8 mouse cellular contexts compared by ENCODE assay signal in genomic region chr10:67862331-67862730, GRCm38 (mm10). TPM values are rescaled to one million over a fixed set of nuclear protein-coding genes. Genes with fewer than 3 reads are reported as not detected.
DNase-seq lines count a peak whose midpoint lies in the region; ATAC-seq lines count a peak whose summit lies in the region.

No protein-coding gene starts in this region.

- no peak overlapping the region for H3K4me3 ChIP-seq in embryonic facial prominence, embryonic 11.5 days (ENCODE audit: low read depth, low read length)
- no peak overlapping the region for H3K4me3 ChIP-seq in limb, embryonic 11.5 days (ENCODE audit: low read depth, low read length)

- H3K4me2 ChIP-seq in embryonic facial prominence, embryonic 11.5 days (ENCODE audit: low read depth, low read length) = no peak overlapping the region
- no peak overlapping the region for H3K4me2 ChIP-seq in limb, embryonic 11.5 days (ENCODE audit: low read depth, severe bottlenecking)

- no peaks in the 10 kb centered on the region for H3K9me3 ChIP-seq in embryonic facial prominence, embryonic 11.5 days (replicated peaks; ENCODE audit: control insufficient read depth, low read length)
- H3K9me3 ChIP-seq in limb, embryonic 11.5 days (ENCODE audit: control insufficient read depth, low read length) = no peaks in the 10 kb centered on the region

- DNase-seq in cerebellum, adult 8-10 months = peak; percentile 6
- no peak for DNase-seq in cerebellum, adult 9-10 months
- peak; percentile 18 for DNase-seq in ovary, postnatal 14 days (ENCODE audit: low spot score)
- DNase-seq in ovary, postnatal 36 days (ENCODE audit: low spot score) = no peak
- DNase-seq in embryonic facial prominence, embryonic 11.5 days (ENCODE audit: low spot score) = peak; percentile 65
- peak; percentile 63 for DNase-seq in limb, embryonic 11.5 days (ENCODE audit: low spot score)
- peak; percentile 44 for DNase-seq in thymus, postnatal 14 days

- no peak overlapping the region for H3K27ac ChIP-seq in embryonic facial prominence, embryonic 11.5 days (replicated peaks; ENCODE audit: low read depth, low read length)
- no peak overlapping the region for H3K27ac ChIP-seq in limb, embryonic 11.5 days (replicated peaks; ENCODE audit: low read depth, low read length)

- no peak overlapping the region for H3K9ac ChIP-seq in embryonic facial prominence, embryonic 11.5 days (replicated peaks; ENCODE audit: low read length)
- no peak overlapping the region for H3K9ac ChIP-seq in limb, embryonic 11.5 days (ENCODE audit: low read length)

- H3K4me1 ChIP-seq in embryonic facial prominence, embryonic 11.5 days (ENCODE audit: control insufficient read depth, insufficient read depth, low read length) = no peaks in the 10 kb centered on the region
- H3K4me1 ChIP-seq in limb, embryonic 11.5 days (ENCODE audit: control insufficient read depth, insufficient read depth, low read length) = no peaks in the 10 kb centered on the region

- WGBS in embryonic facial prominence, embryonic 11.5 days = 9% methylated on average over 7 of the region's 7 CpGs
- 16% methylated on average over 7 of the region's 7 CpGs for WGBS in limb, embryonic 11.5 days

- no peaks in the 10 kb centered on the region for H3K27me3 ChIP-seq in embryonic facial prominence, embryonic 11.5 days (ENCODE audit: control insufficient read depth, insufficient read depth, low read length)
- no peaks in the 10 kb centered on the region for H3K27me3 ChIP-seq in limb, embryonic 11.5 days (ENCODE audit: control insufficient read depth, insufficient read depth, low read length)

- no peaks in the 10 kb centered on the region for H3K36me3 ChIP-seq in embryonic facial prominence, embryonic 11.5 days (replicated peaks; ENCODE audit: control insufficient read depth, insufficient read depth, low read depth, low read length)
- H3K36me3 ChIP-seq in limb, embryonic 11.5 days (ENCODE audit: control insufficient read depth, insufficient read depth, low read length) = no peaks in the 10 kb centered on the region

- no peak for ATAC-seq in embryonic facial prominence, embryonic 11.5 days (replicated peaks; ENCODE audit: insufficient number of reproducible peaks, low FRiP score, low TSS enrichment, low read depth)
- ATAC-seq in limb, embryonic 11.5 days (ENCODE audit: insufficient number of reproducible peaks, low FRiP score, low TSS enrichment, low read depth) = no peak
- ATAC-seq in monocyte, adult 5-6 weeks (replicated peaks; ENCODE audit: insufficient number of reproducible peaks, low FRiP score, low TSS enrichment, poor library complexity, severe bottlenecking) = no peak

RNA-seq across cellular contexts. Expression of gene Zfp365, which starts 50.1 kb away (rescaled TPM):
- polyA plus RNA-seq in embryonic facial prominence, embryonic 11.5 days (2014; fragmentation: Nextera tagmentation; extraction: Ambion mirVana) = 1.5 and 2.6 TPM in 2 replicates
- 1.7 and 2.1 TPM in 2 replicates for polyA plus RNA-seq in limb, embryonic 11.5 days (2014; fragmentation: Nextera tagmentation; extraction: Ambion mirVana)
- total RNA-seq in monocyte, adult 5-6 weeks (2017) = 0.29 to 0.48 TPM in 2 of 3 replicates, not detected in the other

Comparison
In these comparisons a context has a peak if more than half of its experiments do, and no peak if none do; other contexts are left out.
1. DNase-seq: peak in cerebellum, adult 8-10 months (single experiment), ovary, postnatal 14 days (single experiment), embryonic facial prominence, embryonic 11.5 days (single experiment), limb, embryonic 11.5 days (single experiment) and thymus, postnatal 14 days (single experiment); none in cerebellum, adult 9-10 months (single experiment) and ovary, postnatal 36 days (single experiment).